9 mouse cellular contexts compared by ENCODE assay signal in the genomic region with DNA sequence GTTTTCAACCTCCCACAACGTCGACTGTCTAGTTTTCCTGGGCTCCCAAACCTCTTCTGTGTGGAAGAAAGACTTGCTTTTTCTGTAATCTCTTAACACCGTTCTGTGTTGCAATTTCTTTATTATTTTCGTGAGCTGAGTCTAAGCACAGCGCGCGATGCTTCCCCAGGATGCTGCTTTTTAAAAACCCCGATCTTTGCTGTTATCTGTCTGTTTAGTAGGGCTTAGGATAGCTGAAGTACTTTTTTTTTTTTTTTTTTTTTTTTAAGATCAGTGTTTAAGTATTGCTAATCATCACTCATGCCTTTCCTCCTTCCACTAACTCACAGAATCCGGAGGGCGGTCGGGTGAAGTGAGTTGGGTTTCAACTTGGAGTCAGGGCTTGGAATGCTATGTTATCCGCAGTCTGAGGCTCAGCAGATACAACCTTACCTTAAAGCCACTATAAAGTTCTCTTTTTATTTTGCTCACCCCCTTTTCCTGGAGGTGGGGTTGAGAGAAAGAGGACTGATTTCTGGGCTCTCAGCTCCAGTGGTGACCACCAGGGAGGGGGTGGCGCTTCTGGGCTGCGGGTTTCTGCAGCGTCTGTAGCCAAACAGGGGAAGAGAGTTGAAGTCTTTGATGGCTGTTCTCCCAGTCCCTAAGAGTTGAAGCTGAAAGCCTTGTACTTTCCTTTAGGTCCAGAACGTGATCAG. TPM values are rescaled to one million over a fixed set of nuclear protein-coding genes. Genes with fewer than 3 reads are reported as not detected.
DNase-seq lines count a peak whose midpoint lies in the region; ATAC-seq lines count a peak whose summit lies in the region.
"Had no signal": no experiment of that assay in that cellular context is flagged by ENCODE, and none has a peak within 500 bp of the region (broad histone marks: within the 10 kb centered on the region; RNA-seq: fewer than 3 reads in every experiment).

No protein-coding gene starts in this region.

- no peak for DNase-seq in heart, adult 18-20 months
- DNase-seq in cerebellum, adult 11 months: peak; percentile 58
- peak; percentile 26 to 39 for DNase-seq in layer of hippocampus, postnatal 36 days
- no peak for DNase-seq in thymus, postnatal 4 days
- DNase-seq in lung, postnatal 14 days: no peak

- peaks cover 9% of the 10 kb centered on the region for H3K4me1 ChIP-seq in heart, embryonic 15.5 days (replicated peaks)
- H3K4me1 ChIP-seq in forebrain, embryonic 16.5 days (replicated peaks; ENCODE audit: control insufficient read depth, insufficient read depth, low read length): peaks cover 7% of the 10 kb centered on the region
- peaks cover 18% of the 10 kb centered on the region for H3K4me1 ChIP-seq in midbrain, embryonic 15.5 days

- WGBS in heart, embryonic 15.5 days: under 1% methylated on average over 16 of the region's 16 CpGs
- under 1% methylated on average over 16 of the region's 16 CpGs for WGBS in forebrain, embryonic 16.5 days
- under 1% methylated on average over 16 of the region's 16 CpGs for WGBS in midbrain, embryonic 15.5 days

- peak overlapping the region; percentile 53 for H3K4me3 ChIP-seq in heart, embryonic 15.5 days
- peak overlapping the region; percentile 52 for H3K4me3 ChIP-seq in forebrain, embryonic 16.5 days (replicated peaks; ENCODE audit: low read length)
- H3K4me3 ChIP-seq in midbrain, embryonic 15.5 days: peak overlapping the region; percentile 75

- no peak for ATAC-seq in heart, embryonic 15.5 days (replicated peaks; ENCODE audit: insufficient number of reproducible peaks, insufficient read depth, low FRiP score, low read depth)
- ATAC-seq in forebrain, embryonic 16.5 days: peak; percentile 29
- ATAC-seq in midbrain, embryonic 15.5 days (replicated peaks): peak; percentile 28

- H3K27ac ChIP-seq in heart, embryonic 15.5 days: no peak overlapping the region
- H3K27ac ChIP-seq in forebrain, embryonic 16.5 days (ENCODE audit: low read length): no peak overlapping the region
- H3K27ac ChIP-seq in midbrain, embryonic 15.5 days: peak overlapping the region; percentile 83

- peaks cover 39% of the 10 kb centered on the region for H3K27me3 ChIP-seq in heart, embryonic 15.5 days
- peaks cover 4% of the 10 kb centered on the region for H3K27me3 ChIP-seq in forebrain, embryonic 16.5 days (replicated peaks; ENCODE audit: control insufficient read depth, insufficient read depth, low read length)
- no peaks in the 10 kb centered on the region for H3K27me3 ChIP-seq in midbrain, embryonic 15.5 days (replicated peaks)

- peak overlapping the region; percentile 95 for H3K4me2 ChIP-seq in heart, embryonic 15.5 days
- peak overlapping the region; percentile 89 for H3K4me2 ChIP-seq in forebrain, embryonic 16.5 days (ENCODE audit: low read length)
- peak overlapping the region; percentile 87 for H3K4me2 ChIP-seq in midbrain, embryonic 15.5 days

- no peaks in the 10 kb centered on the region for H3K36me3 ChIP-seq in heart, embryonic 15.5 days
- no peaks in the 10 kb centered on the region for H3K36me3 ChIP-seq in forebrain, embryonic 16.5 days (ENCODE audit: control insufficient read depth, insufficient read depth)
- no peaks in the 10 kb centered on the region for H3K36me3 ChIP-seq in midbrain, embryonic 15.5 days (replicated peaks)

- peak overlapping the region; percentile 25; the same call in 1 of the 2 replicates for H3K9ac ChIP-seq in heart, embryonic 15.5 days
- peak overlapping the region; percentile 64 for H3K9ac ChIP-seq in forebrain, embryonic 16.5 days (replicated peaks; ENCODE audit: low read depth, low read length)
- peak overlapping the region; percentile 70 for H3K9ac ChIP-seq in midbrain, embryonic 15.5 days

- H3K9me3 ChIP-seq in heart, embryonic 15.5 days (replicated peaks): no peaks in the 10 kb centered on the region
- H3K9me3 ChIP-seq in forebrain, embryonic 16.5 days (ENCODE audit: control insufficient read depth, low read length): no peaks in the 10 kb centered on the region
- no peaks in the 10 kb centered on the region for H3K9me3 ChIP-seq in midbrain, embryonic 15.5 days

RNA-seq across cellular contexts. Expression of gene Brinp3, which starts 3.7 kb away (rescaled TPM):
- polyA plus RNA-seq in heart, embryonic 15.5 days (2015; fragmentation: Nextera tagmentation; extraction: Ambion mirVana): 0.18 and 0.60 TPM in 2 replicates
- not detected for total RNA-seq in heart, adult 18-20 months (2021)
- polyA plus RNA-seq in forebrain, embryonic 16.5 days (2015; fragmentation: Nextera tagmentation; extraction: Ambion mirVana): 10.2 and 15.9 TPM in 2 replicates
- total RNA-seq in layer of hippocampus, postnatal 36 days (2021): 10 to 100 TPM; 16.0 to 16.1 TPM
- polyA plus RNA-seq in midbrain, embryonic 15.5 days (2015; fragmentation: Nextera tagmentation; extraction: Ambion mirVana): 26.2 and 29.1 TPM in 2 replicates
- total RNA-seq: liver, adult 2 months had no signal
- polyA plus RNA-seq: liver, adult 2 months had no signal

Comparison
In these comparisons a context has a peak if more than half of its experiments do, and no peak if none do; other contexts are left out.
1. DNase-seq: peak in cerebellum, adult 11 months (single experiment) and layer of hippocampus, postnatal 36 days (2 of 2); none in heart, adult 18-20 months (0 of 2), thymus, postnatal 4 days (single experiment) and lung, postnatal 14 days (single experiment).
2. Peak in every context shown above with its lines, with median percentiles within 50 percentile points of each other: H3K4me2 ChIP-seq, H3K4me3 ChIP-seq and H3K9ac ChIP-seq.